Comparison of ENCODE assay signal across 9 mouse cellular contexts in genomic region chr4:150415227-150415969, GRCm38 (mm10).
DNase-seq lines count a peak whose midpoint lies in the region; ATAC-seq and TF ChIP-seq lines count a peak whose summit lies in the region.
"Had no signal": no experiment of that assay in that cellular context is flagged by ENCODE, and none has a peak within 500 bp of the region (broad histone marks: within the 10 kb centered on the region; RNA-seq: fewer than 3 reads in every experiment).

No protein-coding gene starts in this region.

- TF ChIP-seq CTCF in liver, adult 2 months (IDR thresholded peaks at IDR 0.05; ENCODE audit: low read depth, low read length) = no peak
- no peak for TF ChIP-seq CTCF in intestine, postnatal 0 days (IDR thresholded peaks at IDR 0.05; ENCODE audit: low read depth)
- no peak for TF ChIP-seq CTCF in liver, embryonic 14.5 days (IDR thresholded peaks at IDR 0.05; ENCODE audit: low read depth)

- TF ChIP-seq EP300 in liver, embryonic 14.5 days (IDR thresholded peaks at IDR 0.05; ENCODE audit: low read depth) = no peak

- no peak for TF ChIP-seq POLR2A in liver, adult 2 months (IDR thresholded peaks at IDR 0.05; ENCODE audit: extremely low read depth, insufficient read depth, low read length)

- peaks cover 18% of the 10 kb centered on the region for H3K4me1 ChIP-seq in liver, adult 2 months (ENCODE audit: control insufficient read depth, insufficient read depth, low read length)
- H3K4me1 ChIP-seq in intestine, postnatal 0 days (replicated peaks; ENCODE audit: control insufficient read depth, insufficient read depth, low read length) = peaks cover 9% of the 10 kb centered on the region
- H3K4me1 ChIP-seq in liver, embryonic 14.5 days (replicated peaks; ENCODE audit: control insufficient read depth in 2 of 2, insufficient read depth in 2 of 2, low read length in 1 of 2) = peaks cover 0 to 4% of the 10 kb centered on the region in 2 experiments; a peak in 2 of 4 replicates
- H3K4me1 ChIP-seq: limb, embryonic 12.5 days had no signal

- no peaks in the 10 kb centered on the region for H3K9me3 ChIP-seq in intestine, postnatal 0 days (ENCODE audit: control insufficient read depth)
- H3K9me3 ChIP-seq in liver, embryonic 14.5 days (ENCODE audit: control insufficient read depth, low read length) = no peaks in the 10 kb centered on the region
- H3K9me3 ChIP-seq: limb, embryonic 12.5 days had no signal

- H3K36me3 ChIP-seq in liver, adult 2 months (ENCODE audit: control insufficient read depth, insufficient read depth, low read length) = no peaks in the 10 kb centered on the region
- H3K36me3 ChIP-seq in intestine, postnatal 0 days (ENCODE audit: control insufficient read depth, insufficient read depth) = no peaks in the 10 kb centered on the region; the same call in 1 of the 2 replicates
- H3K36me3 ChIP-seq in liver, embryonic 14.5 days (replicated peaks; ENCODE audit: control insufficient read depth, insufficient read depth, low read depth) = no peaks in the 10 kb centered on the region

- ATAC-seq in intestine, postnatal 0 days = no peak
- ATAC-seq in liver, embryonic 14.5 days (ENCODE audit: insufficient read depth) = no peak
- no peak for ATAC-seq in granulocyte monocyte progenitor cell, adult 5-6 weeks (replicated peaks; ENCODE audit: poor library complexity, severe bottlenecking)

- H3K27me3 ChIP-seq in liver, adult 2 months (ENCODE audit: control insufficient read depth, insufficient read depth, low read length) = no peaks in the 10 kb centered on the region
- no peaks in the 10 kb centered on the region for H3K27me3 ChIP-seq in intestine, postnatal 0 days (replicated peaks; ENCODE audit: control insufficient read depth, insufficient read depth, low read length)
- no peaks in the 10 kb centered on the region for H3K27me3 ChIP-seq in liver, embryonic 14.5 days (ENCODE audit: control insufficient read depth, insufficient read depth, low read length)
- H3K27me3 ChIP-seq: limb, embryonic 12.5 days had no signal

- intact Hi-C loops in heart, postnatal 25 days (cut with DNase I) = no loop called here

- H3K79me2 ChIP-seq in liver, adult 2 months (ENCODE audit: control insufficient read depth, insufficient read depth, low read length) = peaks cover 16% of the 10 kb centered on the region

- H3K27ac ChIP-seq in liver, adult 2 months (replicated peaks; ENCODE audit: insufficient read depth, low read depth, low read length) = peak overlapping the region; percentile 98
- 0 out of 2 replicates have a peak overlapping the region, but pooled peaks have one; percentile 47 for H3K27ac ChIP-seq in intestine, postnatal 0 days (ENCODE audit: low read depth, low read length)
- no peak overlapping the region for H3K27ac ChIP-seq in liver, embryonic 14.5 days
- H3K27ac ChIP-seq: limb, embryonic 12.5 days had no signal

- WGBS in liver, adult 2 months = 21% methylated on average over 10 of the region's 10 CpGs
- WGBS in intestine, postnatal 0 days = 44% methylated on average over 10 of the region's 10 CpGs
- WGBS in liver, embryonic 14.5 days (ENCODE audit: insufficient replicate concordance) = 73% methylated on average over 10 of the region's 10 CpGs

- H3K4me3 ChIP-seq in liver, adult 2 months (ENCODE audit: insufficient read depth, low read depth, low read length) = peak overlapping the region; percentile 33
- no peak overlapping the region for H3K4me3 ChIP-seq in intestine, postnatal 0 days (ENCODE audit: low read depth, low read length)
- no peak overlapping the region for H3K4me3 ChIP-seq in liver, embryonic 14.5 days (ENCODE audit: insufficient read depth in 1 of 2, low read depth in 2 of 2, low read length in 2 of 2)
- H3K4me3 ChIP-seq: limb, embryonic 12.5 days had no signal

- H3K4me2 ChIP-seq in intestine, postnatal 0 days (replicated peaks; ENCODE audit: low read depth) = no peak overlapping the region; the same call in 1 of the 2 replicates
- peak overlapping the region; percentile 36 for H3K4me2 ChIP-seq in liver, embryonic 14.5 days (ENCODE audit: low read depth)
- H3K4me2 ChIP-seq: limb, embryonic 12.5 days had no signal

- peak overlapping the region; percentile 55 for H3K9ac ChIP-seq in liver, adult 2 months (ENCODE audit: low read depth, low read length)
- no peak overlapping the region for H3K9ac ChIP-seq in intestine, postnatal 0 days (ENCODE audit: low read depth, low read length)
- no peak overlapping the region for H3K9ac ChIP-seq in liver, embryonic 14.5 days (replicated peaks)
- H3K9ac ChIP-seq: limb, embryonic 12.5 days had no signal

- DNase-seq in liver, adult 2 months (ENCODE audit: extremely low read depth, low read depth, low spot score) = peak; percentile 93
- DNase-seq in liver = no peak
- peak; percentile 68 for DNase-seq in Muller cell, postnatal 12 days (ENCODE audit: inconsistent ontology term)
- DNase-seq in liver, embryonic 14.5 days (ENCODE audit: low read depth in 3 of 3, low spot score in 3 of 3) = no peak
- no peak for DNase-seq in heart, postnatal 25 days (ENCODE audit: low spot score)
- DNase-seq: cerebellum, postnatal 25 days had no signal

Comparison
In these comparisons a context has a peak if more than half of its experiments do, and no peak if none do; other contexts are left out.
1. DNase-seq: peak in liver, adult 2 months (single experiment) and Muller cell, postnatal 12 days (single experiment); none in liver (single experiment), liver, embryonic 14.5 days (0 of 3) and heart, postnatal 25 days (single experiment).